Mouse (Mus musculus) embryo, embryonic 9.5 days (tissue): ENCODE results near the gene Chuk.

Experiments
- DNase-seq: peaks from one replicate; pipeline ENCODE4 v3.0.0-alpha.2; 2017; ENCODE audit errors: extremely low spot score

Chuk gene

GRCm38 (mm10) chr19:44042121-44042520 lies 65.2 kb downstream of the Chuk start:
- DNase-seq, result no peak

GRCm38 (mm10) chr19:44033396-44033795 lies 73.9 kb downstream of the Chuk start:
- DNase-seq, result no peak

- DNase-seq, result no peak
Observed at GRCm38 (mm10) chr19:44032046-44032744, 75.1 kb downstream of the Chuk start.

- no peak for DNase-seq
Observed at GRCm38 (mm10) chr19:44030024-44030423, 77.3 kb downstream of the Chuk start.

GRCm38 (mm10) chr19:44028972-44029371 lies 78.3 kb downstream of the Chuk start, which contains the start of gene Cyp2c23:
Cyp2c23 (minus strand) TSS chr19:44029208.
- no peak for DNase-seq

GRCm38 (mm10) chr19:44026956-44027530 lies 80.2 kb downstream of the Chuk start:
- DNase-seq, result no peak

- no peak for DNase-seq
Observed at GRCm38 (mm10) chr19:44024921-44025585, 82.2 kb downstream of the Chuk start.
